Mouse (Mus musculus): ENCODE data around the gene Cacnb2. TPM values are rescaled to one million over a fixed set of nuclear protein-coding genes. Genes with fewer than 3 reads are reported as not detected.

Cacnb2 gene
- total and polyA plus RNA-seq, 2 experiments = 0.06 to 0.46 TPM

DNA sequence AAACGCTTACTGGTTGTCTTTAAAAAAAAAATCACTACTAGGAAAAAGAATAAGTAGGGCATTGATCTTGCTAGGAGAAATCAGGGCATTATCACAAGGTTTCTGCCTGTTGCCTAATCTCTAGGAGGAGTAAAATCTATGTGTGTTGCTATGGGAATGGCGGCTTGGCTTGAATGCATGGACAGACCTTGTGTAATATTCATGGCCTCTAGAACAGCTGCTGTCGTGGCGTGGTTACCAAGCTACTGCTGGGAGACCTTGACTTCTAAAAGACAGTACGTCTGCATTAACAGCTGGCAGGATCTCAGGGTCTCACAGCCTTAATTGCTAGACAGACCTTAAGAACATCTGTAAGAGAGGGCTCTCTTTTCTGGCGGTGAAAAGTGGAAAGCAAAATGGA is 272.7 kb downstream of the Cacnb2 start:
- H3K9ac ChIP-seq (ENCODE audit: low read depth, low read length) = no peak overlapping the region
- H3K27me3 ChIP-seq (ENCODE audit: control insufficient read depth, insufficient read depth, low read length) = no peaks in the 10 kb centered on the region
- no peak overlapping the region for H3K4me3 ChIP-seq (ENCODE audit: insufficient read depth, low read depth, low read length)
- H3K27ac ChIP-seq (replicated peaks; ENCODE audit: insufficient read depth, low read depth, low read length) = no peak overlapping the region
- no peak for DNase-seq (ENCODE audit: extremely low read depth, low read depth, low spot score)
- no peaks in the 10 kb centered on the region for H3K36me3 ChIP-seq (ENCODE audit: control insufficient read depth, insufficient read depth, low read length)
- 69% methylated on average over 6 of the region's 6 CpGs for WGBS
- H3K4me1 ChIP-seq (ENCODE audit: control insufficient read depth, insufficient read depth, low read length) = no peaks in the 10 kb centered on the region
- no peak for TF ChIP-seq CTCF (IDR thresholded peaks at IDR 0.05; ENCODE audit: low read depth, low read length)
- TF ChIP-seq POLR2A (IDR thresholded peaks at IDR 0.05; ENCODE audit: extremely low read depth, insufficient read depth, low read length) = no peak
- H3K79me2 ChIP-seq (ENCODE audit: control insufficient read depth, insufficient read depth, low read length) = no peaks in the 10 kb centered on the region

DNA sequence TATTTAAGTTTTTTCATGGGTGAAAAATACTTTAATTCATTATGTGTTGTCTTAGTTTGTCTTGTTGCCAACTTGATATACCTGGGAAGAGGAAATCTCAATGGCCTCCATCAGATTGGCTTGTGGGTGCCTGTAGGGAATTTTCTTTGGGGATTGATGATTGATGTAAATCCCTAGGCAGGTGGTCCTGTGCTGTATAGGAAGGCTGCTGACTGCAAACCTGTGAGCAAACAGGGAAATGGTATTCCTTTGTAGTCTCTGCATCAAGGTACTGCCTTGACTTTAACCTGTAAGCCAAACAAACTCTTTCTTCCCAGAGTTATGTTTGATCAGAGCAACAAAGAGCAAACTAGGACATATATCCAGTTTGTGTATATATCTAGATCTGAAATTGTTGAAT is 276.1 kb downstream of the Cacnb2 start:
- Histone ChIP-seq H3K79me2 (ENCODE audit: control insufficient read depth, insufficient read depth, low read length) (no peaks in the 10 kb centered on the region), H3K9ac (ENCODE audit: low read depth, low read length) (no peak overlapping the region), H3K4me3 (ENCODE audit: insufficient read depth, low read depth, low read length) (no peak overlapping the region), H3K4me1 (ENCODE audit: control insufficient read depth, insufficient read depth, low read length) (no peaks in the 10 kb centered on the region), H3K36me3 (ENCODE audit: control insufficient read depth, insufficient read depth, low read length) (no peaks in the 10 kb centered on the region), H3K27me3 (ENCODE audit: control insufficient read depth, insufficient read depth, low read length) (no peaks in the 10 kb centered on the region), H3K27ac (replicated peaks; ENCODE audit: insufficient read depth, low read depth, low read length) (no peak overlapping the region)
- TF ChIP-seq CTCF (IDR thresholded peaks at IDR 0.05; ENCODE audit: low read depth, low read length) = no peak
- no peak for TF ChIP-seq POLR2A (IDR thresholded peaks at IDR 0.05; ENCODE audit: extremely low read depth, insufficient read depth, low read length)
- no peak for DNase-seq (ENCODE audit: extremely low read depth, low read depth, low spot score)

DNA sequence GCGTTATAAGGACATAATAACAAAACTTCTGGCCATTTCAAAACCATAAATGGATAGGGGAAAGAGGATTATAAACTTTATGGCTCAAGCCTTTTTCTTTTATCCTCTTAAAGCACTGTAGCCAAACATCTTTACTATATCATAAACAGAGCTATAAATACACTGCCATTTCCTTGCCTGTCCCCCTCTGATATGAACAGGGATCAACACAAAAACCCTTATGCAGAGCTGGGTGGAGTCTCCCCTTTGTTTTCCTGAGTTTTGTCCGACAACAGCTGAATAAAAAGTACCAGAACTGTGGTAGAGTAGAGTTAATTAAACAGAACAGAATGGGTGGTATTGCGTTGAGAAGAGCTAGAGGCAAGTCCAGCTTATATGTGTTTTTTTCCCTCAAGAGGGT is 280.6 kb downstream of the Cacnb2 start:
- Histone ChIP-seq H3K36me3 (ENCODE audit: control insufficient read depth, insufficient read depth, low read length) (no peaks in the 10 kb centered on the region), H3K4me3 (ENCODE audit: insufficient read depth, low read depth, low read length) (no peak overlapping the region), H3K27me3 (ENCODE audit: control insufficient read depth, insufficient read depth, low read length) (no peaks in the 10 kb centered on the region), H3K4me1 (ENCODE audit: control insufficient read depth, insufficient read depth, low read length) (no peaks in the 10 kb centered on the region), H3K27ac (replicated peaks; ENCODE audit: insufficient read depth, low read depth, low read length) (no peak overlapping the region), H3K9ac (ENCODE audit: low read depth, low read length) (no peak overlapping the region), H3K79me2 (ENCODE audit: control insufficient read depth, insufficient read depth, low read length) (no peaks in the 10 kb centered on the region)
- WGBS = 79% methylated on average over 3 of the region's 3 CpGs
- TF ChIP-seq CTCF (IDR thresholded peaks at IDR 0.05; ENCODE audit: low read depth, low read length) = no peak
- TF ChIP-seq POLR2A (IDR thresholded peaks at IDR 0.05; ENCODE audit: extremely low read depth, insufficient read depth, low read length) = no peak
- DNase-seq (ENCODE audit: extremely low read depth, low read depth, low spot score) = no peak

DNA sequence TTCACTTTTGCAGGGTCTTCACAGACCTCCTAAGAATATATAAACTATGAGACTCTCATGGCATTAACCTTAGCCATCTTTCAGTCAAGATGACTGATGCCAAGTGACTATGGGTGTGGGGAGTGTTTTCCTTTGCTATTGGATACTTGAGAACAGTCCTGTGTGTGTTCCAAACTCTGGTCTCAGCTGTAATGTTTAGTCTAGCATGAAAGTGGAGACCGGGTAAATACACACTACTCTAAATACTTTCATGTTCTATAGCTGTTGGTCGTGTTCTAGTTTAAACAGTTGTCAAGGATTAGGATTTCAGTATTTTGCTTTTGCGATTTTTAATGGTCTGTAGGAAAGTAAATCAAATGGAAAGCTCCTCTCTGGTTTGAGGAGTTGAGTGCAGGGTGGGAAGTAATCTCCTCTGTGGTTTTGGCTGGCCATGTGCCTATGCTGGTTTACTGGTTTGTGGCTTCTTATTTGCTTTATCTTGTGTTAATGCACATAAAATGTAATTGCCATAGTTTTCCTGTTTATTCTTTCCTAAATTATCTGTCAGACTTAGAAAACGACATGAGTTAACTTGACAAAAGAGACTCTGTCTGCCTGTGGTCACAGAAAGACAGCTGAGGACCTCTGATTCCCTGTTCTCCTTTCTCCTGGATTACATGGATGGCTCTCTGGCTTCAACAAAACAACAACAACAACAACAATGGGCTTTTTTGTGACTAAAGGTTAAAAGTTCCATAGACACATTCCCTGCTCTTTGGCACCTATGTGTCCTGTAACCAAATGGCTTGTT is 285.7 kb downstream of the Cacnb2 start:
- WGBS = 55% methylated on average over 4 of the region's 4 CpGs
- H3K4me1 ChIP-seq (ENCODE audit: control insufficient read depth, insufficient read depth, low read length) = no peaks in the 10 kb centered on the region
- no peak overlapping the region for H3K4me3 ChIP-seq (ENCODE audit: insufficient read depth, low read depth, low read length)
- DNase-seq (ENCODE audit: extremely low read depth, low read depth, low spot score) = no peak
- no peak for TF ChIP-seq POLR2A (IDR thresholded peaks at IDR 0.05; ENCODE audit: extremely low read depth, insufficient read depth, low read length)
- TF ChIP-seq CTCF (IDR thresholded peaks at IDR 0.05; ENCODE audit: low read depth, low read length) = no peak
- no peak overlapping the region for H3K27ac ChIP-seq (replicated peaks; ENCODE audit: insufficient read depth, low read depth, low read length)
- H3K36me3 ChIP-seq (ENCODE audit: control insufficient read depth, insufficient read depth, low read length) = no peaks in the 10 kb centered on the region
- H3K9ac ChIP-seq (ENCODE audit: low read depth, low read length) = no peak overlapping the region
- no peaks in the 10 kb centered on the region for H3K27me3 ChIP-seq (ENCODE audit: control insufficient read depth, insufficient read depth, low read length)
- no peaks in the 10 kb centered on the region for H3K79me2 ChIP-seq (ENCODE audit: control insufficient read depth, insufficient read depth, low read length)

DNA sequence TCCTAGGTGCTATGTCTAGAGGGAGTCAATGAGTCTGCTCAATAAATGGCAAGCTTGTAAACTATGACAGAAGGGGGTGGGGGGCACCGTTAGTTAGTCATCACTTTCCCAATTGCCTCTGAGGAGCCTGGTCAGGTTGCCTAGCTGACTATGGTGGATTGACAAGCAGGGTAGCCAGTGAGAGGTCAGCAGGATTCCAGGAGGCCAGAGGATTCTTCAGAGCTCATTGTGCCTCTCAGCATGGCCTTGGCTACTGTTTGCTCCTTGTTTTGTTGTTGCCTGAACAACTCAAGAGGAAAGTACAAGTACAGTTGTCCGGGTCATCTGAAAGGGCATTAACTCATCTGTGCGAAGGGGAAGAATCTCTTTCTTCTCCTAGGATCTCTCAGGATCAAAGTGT is 300.9 kb downstream of the Cacnb2 start:
- no peak for DNase-seq (ENCODE audit: extremely low read depth, low read depth, low spot score)
- H3K79me2 ChIP-seq (ENCODE audit: control insufficient read depth, insufficient read depth, low read length) = no peaks in the 10 kb centered on the region
- H3K36me3 ChIP-seq (ENCODE audit: control insufficient read depth, insufficient read depth, low read length) = no peaks in the 10 kb centered on the region
- H3K4me1 ChIP-seq (ENCODE audit: control insufficient read depth, insufficient read depth, low read length) = no peaks in the 10 kb centered on the region
- no peak overlapping the region for H3K4me3 ChIP-seq (ENCODE audit: insufficient read depth, low read depth, low read length)
- H3K27me3 ChIP-seq (ENCODE audit: control insufficient read depth, insufficient read depth, low read length) = no peaks in the 10 kb centered on the region
- H3K9ac ChIP-seq (ENCODE audit: low read depth, low read length) = no peak overlapping the region
- TF ChIP-seq POLR2A (IDR thresholded peaks at IDR 0.05; ENCODE audit: extremely low read depth, insufficient read depth, low read length) = no peak
- no peak for TF ChIP-seq CTCF (IDR thresholded peaks at IDR 0.05; ENCODE audit: low read depth, low read length)
- WGBS = 94% methylated on average over 3 of the region's 3 CpGs
- no peak overlapping the region for H3K27ac ChIP-seq (replicated peaks; ENCODE audit: insufficient read depth, low read depth, low read length)

DNA sequence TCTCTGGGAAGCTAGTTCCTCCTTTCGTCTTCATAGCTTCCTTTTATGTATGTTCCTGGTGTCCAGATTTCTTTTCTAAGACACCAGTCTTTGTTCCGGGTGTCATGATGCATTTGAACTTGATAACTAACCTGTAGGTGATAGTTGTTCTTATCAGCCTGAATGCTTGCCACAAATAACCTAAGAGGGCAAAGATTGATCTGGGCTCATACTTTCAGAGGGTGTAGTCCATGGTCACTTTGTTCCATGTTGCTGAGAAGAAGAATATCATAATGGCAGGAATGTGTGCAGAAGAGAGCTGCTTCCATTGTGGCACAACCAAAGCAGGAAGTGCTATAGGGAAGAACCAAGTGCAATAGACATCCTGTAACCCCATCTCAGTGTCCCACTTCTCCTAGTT is 302.0 kb downstream of the Cacnb2 start:
- no peak overlapping the region for H3K9ac ChIP-seq (ENCODE audit: low read depth, low read length)
- no peak overlapping the region for H3K27ac ChIP-seq (replicated peaks; ENCODE audit: insufficient read depth, low read depth, low read length)
- TF ChIP-seq CTCF (IDR thresholded peaks at IDR 0.05; ENCODE audit: low read depth, low read length) (no peak), POLR2A (IDR thresholded peaks at IDR 0.05; ENCODE audit: extremely low read depth, insufficient read depth, low read length) (no peak)
- no peaks in the 10 kb centered on the region for H3K79me2 ChIP-seq (ENCODE audit: control insufficient read depth, insufficient read depth, low read length)
- no peaks in the 10 kb centered on the region for H3K27me3 ChIP-seq (ENCODE audit: control insufficient read depth, insufficient read depth, low read length)
- H3K36me3 ChIP-seq (ENCODE audit: control insufficient read depth, insufficient read depth, low read length) = no peaks in the 10 kb centered on the region
- no peak overlapping the region for H3K4me3 ChIP-seq (ENCODE audit: insufficient read depth, low read depth, low read length)
- H3K4me1 ChIP-seq (ENCODE audit: control insufficient read depth, insufficient read depth, low read length) = no peaks in the 10 kb centered on the region
- WGBS = 81% methylated on average over 2 of the region's 2 CpGs
- no peak for DNase-seq (ENCODE audit: extremely low read depth, low read depth, low spot score)

Data from liver, adult 2 months (tissue).